Mouse (Mus musculus) C2C12 (cell line): ENCODE results near the gene Large2.

Experiments
- CEBPB ChIP-seq: IDR thresholded peaks from one replicate; pipeline ENCODE4 v1.6.1; 2011; ENCODE audit warnings: low read depth, mild to moderate bottlenecking, control low read depth, moderate library complexity
- CTCF ChIP-seq: IDR thresholded peaks from one replicate; pipeline ENCODE4 v1.5.1; 2011; ENCODE audit not compliant: control insufficient read depth, insufficient read depth, insufficient read length
- FOSL1 ChIP-seq: IDR thresholded peaks from one replicate; pipeline ENCODE4 v1.8.0; 2011; ENCODE audit warnings: mild to moderate bottlenecking, low read length; ENCODE audit not compliant: poor library complexity, insufficient read depth, severe bottlenecking
- MAX ChIP-seq: IDR thresholded peaks from one replicate; pipeline ENCODE4 v1.6.1; 2011; ENCODE audit warnings: mild to moderate bottlenecking, control low read depth
- MYOD1 ChIP-seq: IDR thresholded peaks from one replicate; pipeline ENCODE4 v1.6.1; 2011; ENCODE audit warnings: low read depth; ENCODE audit not compliant: control insufficient read depth, insufficient read length
- MYOG ChIP-seq: IDR thresholded peaks from one replicate; pipeline ENCODE4 v1.6.1; 2011; ENCODE audit not compliant: control insufficient read depth, insufficient read length; ENCODE audit errors: extremely low read depth

DNA sequence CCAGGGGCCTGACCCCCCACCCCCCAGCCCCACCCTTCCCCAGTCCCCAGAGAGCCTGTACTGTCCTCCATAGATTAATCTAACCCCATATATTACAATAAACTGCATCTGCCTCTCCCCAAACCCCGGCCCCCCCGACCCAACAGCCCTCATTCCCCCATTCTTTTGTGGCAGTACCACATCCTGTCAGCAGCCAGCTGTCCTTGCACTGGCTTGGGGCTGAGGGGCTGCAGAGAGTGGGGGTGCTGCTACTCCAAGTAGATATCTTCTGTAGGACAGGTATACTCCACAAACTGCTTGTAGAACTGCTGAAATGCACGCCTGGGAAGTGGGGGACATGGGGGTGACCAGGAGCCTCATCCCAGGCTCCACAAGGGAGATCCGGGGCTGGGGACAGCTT is 9.4 kb upstream of the Large2 start:
- TF ChIP-seq CTCF (no peak), CEBPB (no peak), MYOD1 (no peak), MAX (no peak), FOSL1 (no peak), MYOG (no peak)
